Mouse (Mus musculus): Measurements from ENCODE around the gene St5. TPM values are rescaled to one million over a fixed set of nuclear protein-coding genes. Genes with fewer than 3 reads are reported as not detected.

St5 gene
- total RNA-seq, 2 experiments from 2014 or later = 39.1 to 55.7 TPM

GRCm38 (mm10) chr7:109524763-109525162 is 178.6 kb downstream of the St5 start:
- no peak for DNase-seq

GRCm38 (mm10) chr7:109524442-109524744 is 179.0 kb downstream of the St5 start:
- no peak for DNase-seq

DNA sequence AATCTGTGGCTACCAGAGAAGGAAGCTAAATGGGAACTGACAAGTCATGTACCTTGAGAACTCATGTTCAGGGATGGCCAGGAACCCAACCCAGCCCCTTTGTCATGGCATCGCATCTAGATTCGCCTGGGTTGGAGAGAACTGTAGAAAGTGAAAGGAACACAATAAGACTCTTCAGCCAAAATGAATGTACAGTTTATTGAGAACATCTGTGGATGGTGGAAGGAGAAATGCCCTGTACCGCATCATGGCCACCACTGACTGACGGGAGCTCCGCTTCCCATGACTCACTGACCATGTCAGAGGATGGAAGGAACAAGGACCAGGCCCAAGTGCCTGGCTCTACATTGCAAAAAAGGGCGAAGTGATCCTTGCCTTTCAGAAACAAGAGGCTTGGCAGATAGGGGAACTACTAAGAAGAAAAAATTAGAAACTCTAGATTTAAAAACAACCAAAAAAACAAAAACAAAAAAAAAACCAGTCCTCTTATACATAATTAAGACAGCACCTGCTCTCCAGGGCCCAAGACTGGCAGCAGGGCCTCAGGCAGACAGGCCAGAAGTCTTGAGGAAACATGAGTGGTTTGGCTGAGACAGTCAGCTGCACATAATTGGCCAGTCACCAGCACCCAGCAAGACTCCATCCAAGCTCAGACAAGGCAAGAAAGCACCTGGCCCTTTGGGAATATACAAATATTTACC is 179.5 kb downstream of the St5 start:
- no peak for DNase-seq

DNA sequence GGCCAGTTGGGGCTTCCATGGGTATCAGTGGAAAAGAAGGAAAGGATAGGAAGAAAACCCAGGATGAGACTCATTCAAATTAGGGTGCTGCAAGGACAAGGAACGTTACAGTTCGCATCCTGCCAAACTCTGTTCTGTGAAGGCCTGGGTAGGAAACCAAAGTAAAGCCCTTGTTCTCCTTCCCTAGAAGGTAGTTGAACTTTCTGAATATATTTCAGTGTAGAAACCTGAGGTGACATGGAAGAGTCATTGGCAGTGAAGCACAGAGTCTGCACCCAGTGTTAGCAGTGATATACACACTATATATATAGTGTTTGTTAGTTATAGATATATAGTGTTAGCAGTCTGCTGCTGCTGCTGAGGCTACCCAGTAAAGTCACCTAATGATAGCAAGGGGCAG is 180.1 kb downstream of the St5 start:
- DNase-seq = no peak

DNA sequence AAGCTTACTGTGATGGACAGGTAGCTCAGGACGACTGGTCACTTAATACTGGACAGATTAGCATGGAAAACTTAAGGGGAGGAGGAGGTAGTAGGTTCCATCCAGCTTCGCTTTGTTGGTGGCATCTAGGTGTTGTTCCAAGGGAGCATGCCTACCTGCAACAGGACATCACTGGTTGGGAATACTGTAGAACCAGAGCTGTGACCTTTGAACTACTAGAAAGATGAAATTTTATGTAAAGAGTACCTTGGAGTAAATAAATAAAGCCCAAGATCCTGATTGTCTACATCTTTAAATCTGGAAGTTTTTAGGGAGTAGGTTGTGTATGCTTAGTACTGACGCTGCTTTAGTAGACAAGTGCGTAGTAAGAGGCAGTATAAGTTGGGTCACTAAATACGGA is 181.3 kb downstream of the St5 start:
- no peak for DNase-seq

DNA sequence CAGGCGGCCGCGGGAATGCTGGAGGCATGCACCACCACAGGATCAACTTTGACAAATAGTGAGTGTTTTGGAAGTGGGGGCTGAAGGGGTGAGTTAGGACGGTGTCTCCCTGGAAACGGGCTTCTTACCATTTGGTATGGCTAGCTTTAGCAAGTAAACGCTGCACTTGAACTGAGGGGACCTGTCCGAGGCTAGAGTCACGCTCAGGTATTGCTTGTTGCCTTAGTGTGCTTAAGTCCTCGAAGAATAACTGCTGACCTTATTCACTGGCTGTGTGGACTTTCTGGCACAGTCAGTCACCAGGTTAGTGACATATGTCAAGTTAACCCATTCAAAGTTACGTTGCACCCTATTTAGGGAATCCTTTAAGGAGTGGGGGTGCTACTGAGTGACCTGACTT is 183.5 kb downstream of the St5 start:
- no peak for DNase-seq

- DNase-seq = peak; percentile 99
Observed at GRCm38 (mm10) chr7:109518838-109519696, 184.3 kb downstream of the St5 start, which contains the start of gene Rpl27a. Gene Rpl27a (plus strand): TSS chr7:109519147.

DNA sequence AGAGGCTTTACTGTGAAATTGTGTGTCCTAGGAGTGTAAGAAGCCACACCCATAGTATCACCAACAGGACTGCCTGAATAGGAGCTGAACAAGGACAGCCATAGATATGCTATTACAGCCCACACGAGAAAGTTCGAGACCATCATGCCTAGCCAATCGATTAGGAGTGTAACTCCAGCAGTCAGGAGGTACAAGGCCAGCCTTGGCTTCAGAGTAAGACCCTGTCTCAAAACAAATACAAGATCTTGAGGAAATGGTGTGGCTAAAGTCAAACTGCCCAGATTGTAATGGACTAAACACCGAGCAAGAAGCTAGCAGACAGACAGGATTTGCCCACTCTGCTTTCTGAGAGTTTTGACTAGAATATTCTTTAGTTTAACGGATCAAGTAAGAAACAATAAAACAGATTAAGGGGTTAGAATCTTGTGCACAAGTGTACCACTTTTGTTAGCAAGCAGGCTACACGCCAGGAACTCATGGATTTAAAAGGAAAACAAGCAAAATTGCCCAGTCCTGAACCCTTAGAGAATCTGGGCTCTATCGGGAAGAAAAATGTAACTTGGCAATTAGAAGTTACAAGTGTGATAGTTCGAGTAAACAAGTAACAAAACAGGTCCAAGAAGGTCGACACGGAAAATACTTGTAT is 185.2 kb downstream of the St5 start:
- no peak for DNase-seq

GRCm38 (mm10) chr7:109516500-109516899 is 186.9 kb downstream of the St5 start:
- DNase-seq = no peak

- DNase-seq = no peak
Observed at GRCm38 (mm10) chr7:109511838-109512237, 191.6 kb downstream of the St5 start.

DNA sequence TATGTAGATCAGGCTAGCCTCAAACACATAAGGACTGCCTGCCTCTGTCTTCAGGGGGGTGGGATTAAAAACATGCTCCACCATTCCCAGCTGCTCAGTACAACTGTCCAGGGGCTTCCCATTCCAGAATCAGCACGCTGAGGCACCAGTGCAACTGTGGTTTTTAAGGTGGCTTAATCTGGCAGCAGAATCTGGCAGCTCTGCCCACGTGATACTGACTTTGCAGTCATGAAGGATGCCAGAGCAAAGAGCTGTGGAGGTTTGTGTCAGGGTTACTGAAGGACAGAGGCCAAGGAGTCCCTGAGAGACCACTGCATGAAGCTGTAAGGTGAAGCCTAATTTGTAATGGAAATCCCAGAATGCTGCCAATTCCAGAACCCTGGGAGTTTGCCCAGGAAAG is 192.6 kb downstream of the St5 start:
- DNase-seq = no peak

GRCm38 (mm10) chr7:109508034-109508433 is 195.4 kb downstream of the St5 start, which contains the start of gene Trim66:
Gene Trim66 (minus strand): TSS chr7:109508134.
- DNase-seq = no peak

- DNase-seq = no peak
Observed at GRCm38 (mm10) chr7:109507572-109507971, 195.8 kb downstream of the St5 start.

- DNase-seq = no peak
Observed at GRCm38 (mm10) chr7:109507119-109507518, 196.3 kb downstream of the St5 start.

DNA sequence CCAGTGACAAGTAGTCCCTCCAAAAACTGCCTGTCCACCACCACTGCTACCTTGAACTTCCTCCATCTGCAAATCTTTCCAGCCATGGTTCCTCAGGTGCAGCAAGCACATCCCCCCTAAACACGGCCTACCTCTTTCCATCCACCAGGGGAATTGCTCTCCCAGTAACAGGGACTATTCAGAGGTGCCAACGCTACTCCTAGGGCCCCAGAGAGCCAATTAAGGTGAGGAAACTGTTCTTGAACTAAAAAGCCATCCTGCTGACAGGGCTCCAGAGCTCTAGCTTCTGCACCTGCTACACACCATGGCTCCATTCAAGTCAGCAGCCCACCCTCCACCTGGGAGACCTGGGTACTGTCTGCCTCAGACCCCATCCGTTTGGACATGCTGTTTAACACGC is 205.9 kb downstream of the St5 start:
- no peak for DNase-seq

- DNase-seq = peak; percentile 30 to 32
Observed at GRCm38 (mm10) chr7:109493319-109494316, 209.8 kb downstream of the St5 start.

DNA sequence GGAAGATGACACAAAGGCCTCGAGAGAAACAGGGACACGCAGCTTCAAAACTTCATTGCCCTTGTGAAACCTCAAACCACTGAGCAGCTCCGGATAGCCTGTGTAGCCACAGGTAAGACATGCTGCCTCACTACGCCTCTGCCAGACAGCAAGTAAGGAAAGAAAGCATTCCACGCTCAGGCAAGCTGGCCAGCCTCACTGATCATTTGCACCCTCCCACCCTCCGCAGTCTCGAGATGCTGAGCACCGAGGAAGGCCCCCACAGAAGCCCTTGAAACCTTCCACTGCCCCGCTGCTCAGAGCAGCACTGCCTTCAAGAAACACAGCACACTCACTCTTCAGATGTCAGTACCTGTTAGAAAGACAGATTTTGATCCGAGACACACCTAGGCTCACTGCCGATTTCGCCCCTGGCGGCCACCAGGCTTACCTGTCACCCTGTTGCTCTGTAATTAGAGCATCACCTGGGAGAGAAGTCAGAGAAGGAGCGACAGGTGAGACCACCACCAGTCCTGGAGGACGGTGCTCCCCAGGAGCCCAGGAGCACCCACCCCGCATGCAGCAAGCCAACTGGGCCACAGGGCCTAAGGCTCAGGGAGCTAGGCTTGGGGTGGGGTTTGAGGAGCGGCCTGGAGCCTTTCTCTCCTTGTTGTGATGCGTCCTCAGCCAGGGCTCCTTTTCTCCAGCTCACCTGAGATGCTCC is 210.6 kb downstream of the St5 start:
- DNase-seq = no peak

GRCm38 (mm10) chr7:109484221-109484620 is 219.2 kb downstream of the St5 start:
- no peak for DNase-seq

DNA sequence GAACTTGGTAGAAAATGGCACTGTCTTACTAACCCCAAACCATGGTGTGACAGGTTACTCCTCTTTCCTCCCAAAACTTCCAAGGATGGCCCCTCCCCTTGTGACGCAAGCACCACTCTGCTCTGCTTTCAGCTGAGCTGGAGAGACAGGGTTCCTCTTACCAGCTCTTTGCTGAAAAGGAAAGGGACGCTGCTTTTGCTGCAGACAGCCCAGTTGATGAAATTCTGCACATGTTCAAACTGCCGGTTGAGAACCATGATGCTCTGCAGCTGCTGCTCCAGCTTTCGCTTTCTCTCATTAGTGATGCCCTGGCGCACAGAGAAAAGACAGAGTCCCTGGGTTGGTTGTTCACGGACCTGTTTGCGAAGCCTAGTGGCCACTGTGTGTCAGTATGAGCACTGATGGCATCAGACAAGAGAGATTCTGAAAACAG is 222.6 kb downstream of the St5 start:
- peak in 1 of 2 experiments; percentile 10 for DNase-seq

DNA sequence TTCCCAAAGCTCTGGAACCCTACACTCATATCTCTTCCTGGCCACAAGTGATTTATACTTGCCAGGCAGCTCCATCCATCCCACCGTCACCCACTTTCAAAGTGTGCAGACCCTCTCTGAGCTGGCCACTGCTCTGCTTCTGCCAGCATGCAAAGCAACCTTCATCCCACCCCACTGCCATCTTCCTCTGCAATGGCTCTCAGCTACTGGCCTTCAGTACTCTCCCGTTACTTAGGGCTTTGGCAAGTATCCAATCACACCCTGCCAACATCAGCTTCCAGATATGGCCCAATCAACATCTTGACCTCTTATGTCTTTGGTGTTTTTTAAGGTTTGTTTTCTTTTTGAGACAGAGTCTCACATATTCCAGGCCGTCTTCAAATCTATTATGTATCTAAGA is 225.5 kb downstream of the St5 start:
- DNase-seq = no peak
